Mouse (Mus musculus): ENCODE results near the gene Rnf182.

- TF ChIP-seq CTCF (IDR thresholded peaks at IDR 0.05; ENCODE audit: low read depth, low read length) (no peak), POLR2A (IDR thresholded peaks at IDR 0.05; ENCODE audit: borderline replicate concordance, low read depth, low read length) (no peak)
These were observed 38.6 kb downstream of the Rnf182 start for GRCm38 (mm10) chr13:43654091-43654490.
